Mouse (Mus musculus) small intestine, adult 2 months (tissue): ENCODE data around the gene Tada1. TPM values are rescaled to one million over a fixed set of nuclear protein-coding genes. Genes with fewer than 3 reads are reported as not detected.
A peak's percentile ranks its signal among the peaks of the same experiment; 100 is the strongest.

ENCODE experiments used
- H3K27ac ChIP-seq: fragments of 200-500 bp; 2 replicates; pipeline ENCODE4 v1.5.1; 2012; ENCODE audit warnings: low read depth, low read length, control low read depth, inconsistent platforms; ENCODE audit not compliant: insufficient read depth
- H3K27me3 ChIP-seq: fragments of 200-500 bp; 2 replicates; pipeline ENCODE4 v1.6.1; 2012; ENCODE audit warnings: mild to moderate bottlenecking, moderate library complexity, low read length, inconsistent platforms; ENCODE audit not compliant: control insufficient read depth, insufficient read depth
- H3K36me3 ChIP-seq: fragments of 200-500 bp; 2 replicates; pipeline ENCODE4 v1.6.1; 2012; ENCODE audit warnings: mild to moderate bottlenecking, low read length, control low read depth, inconsistent platforms; ENCODE audit not compliant: control insufficient read depth, insufficient read depth
- H3K4me1 ChIP-seq: fragments of 200-500 bp; 2 replicates; pipeline ENCODE4 v1.6.1; 2012; ENCODE audit warnings: low read length, inconsistent platforms, mixed read lengths; ENCODE audit not compliant: control insufficient read depth, insufficient read depth, insufficient read length
- H3K4me3 ChIP-seq: fragments of 200-500 bp; 2 replicates; pipeline ENCODE4 v1.5.1; 2012; ENCODE audit warnings: low read depth, mild to moderate bottlenecking, control low read depth, inconsistent platforms, low read length, moderate library complexity
- CTCF ChIP-seq: fragments of 200-500 bp; IDR thresholded peaks from 2 replicates; pipeline ENCODE4 v1.5.1; 2012; ENCODE audit warnings: low read depth, mild to moderate bottlenecking, control low read depth, inconsistent platforms, low read length, moderate library complexity, mixed read lengths; ENCODE audit not compliant: insufficient replicate concordance, insufficient read length; ENCODE audit errors: extremely low read depth
- POLR2A ChIP-seq: fragments of 200-500 bp; IDR thresholded peaks from 2 replicates; pipeline ENCODE4 v1.6.1; 2012; ENCODE audit warnings: low read depth, mild to moderate bottlenecking, control low read depth, inconsistent platforms, low read length, moderate library complexity
- WGBS: fragments of 180-500 bp; shearing (Covaris S2); methylation state at CpG from one replicate; pipeline ENCODE4 v1.1.7; 2018; 5-methylcytosine and 5-hydroxymethylcytosine counted together
- polyA plus RNA-seq: library from polyadenylated mRNA; depleted of rRNA; stranded (reverse); fragments of >200 nt; gene quantifications from 2 replicates; pipeline ENCODE4 v1.2.3, GENCODE M21; 2012

Gene Tada1
- polyA plus RNA-seq, 1 experiment: 7.4 TPM

DNA sequence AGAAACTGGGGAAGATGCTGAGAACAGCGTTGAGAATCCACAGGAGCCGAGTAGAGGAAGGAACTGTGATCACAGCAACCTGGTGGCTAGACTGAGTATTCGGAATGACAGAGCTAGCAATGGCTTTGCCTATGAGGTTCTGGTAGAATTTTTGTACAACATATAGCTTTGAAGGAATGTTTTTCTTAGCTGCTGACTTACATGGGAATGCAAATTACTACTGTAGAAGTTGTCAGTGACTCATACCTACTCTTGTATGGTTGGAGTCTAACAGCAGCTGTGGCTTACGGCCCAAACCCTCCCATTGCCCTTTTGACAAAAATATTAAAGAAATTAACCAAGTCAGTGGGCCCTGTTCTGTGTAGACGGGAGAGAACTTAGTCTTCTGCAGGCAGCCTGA is 16.8 kb downstream of the Tada1 start:
- 89% methylated on average over 5 of the region's 5 CpGs for WGBS
- H3K4me3 ChIP-seq: no peak overlapping the region
- no peak overlapping the region for H3K27ac ChIP-seq
- H3K27me3 ChIP-seq: no peaks in the 10 kb centered on the region
- H3K4me1 ChIP-seq: no peaks in the 10 kb centered on the region
- no peak for TF ChIP-seq POLR2A
- no peak for TF ChIP-seq CTCF
- H3K36me3 ChIP-seq: peaks cover 38% of the 10 kb centered on the region

- Histone ChIP-seq H3K4me1 (no peaks in the 10 kb centered on the region), H3K36me3 (peaks cover 32% of the 10 kb centered on the region), H3K27me3 (no peaks in the 10 kb centered on the region), H3K4me3 (no peak overlapping the region), H3K27ac (no peak overlapping the region)
- WGBS: 90% methylated on average over 6 of the region's 6 CpGs
- TF ChIP-seq POLR2A (no peak), CTCF (no peak)
These were observed 17.5 kb downstream of the Tada1 start for GRCm38 (mm10) chr1:166396381-166396780.

DNA sequence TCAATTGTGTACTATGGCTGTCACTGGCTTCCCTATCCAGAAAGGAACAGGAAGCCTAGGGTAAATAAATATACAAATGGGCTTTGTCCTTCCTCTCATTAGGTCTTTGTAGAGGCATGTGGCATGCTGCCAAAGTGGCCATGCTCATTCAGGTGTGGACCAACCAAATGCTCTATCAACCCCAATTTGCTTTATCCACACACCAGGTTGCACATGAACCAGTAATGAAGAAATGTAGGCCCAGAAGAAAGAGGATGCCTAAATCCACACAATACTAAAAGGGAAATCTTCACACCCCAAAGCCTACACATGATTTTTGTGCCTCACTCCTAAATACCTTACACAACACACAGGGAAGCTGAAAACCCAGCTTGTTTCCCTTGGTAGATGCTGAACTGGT is 22.6 kb downstream of the Tada1 start:
- peaks cover 8% of the 10 kb centered on the region; the same call in 1 of the 2 replicates for H3K36me3 ChIP-seq
- H3K27ac ChIP-seq: no peak overlapping the region
- no peak overlapping the region for H3K4me3 ChIP-seq
- H3K4me1 ChIP-seq: no peaks in the 10 kb centered on the region
- no peaks in the 10 kb centered on the region for H3K27me3 ChIP-seq
- TF ChIP-seq CTCF: no peak
- no peak for TF ChIP-seq POLR2A

GRCm38 (mm10) chr1:166402003-166402402 is 23.1 kb downstream of the Tada1 start:
- TF ChIP-seq POLR2A (no peak), CTCF (no peak)
- no peaks in the 10 kb centered on the region for H3K4me1 ChIP-seq
- no peak overlapping the region for H3K4me3 ChIP-seq
- H3K27ac ChIP-seq: no peak overlapping the region
- WGBS: 88% methylated on average over 4 of the region's 4 CpGs
- peaks cover 6% of the 10 kb centered on the region; the same call in 1 of the 2 replicates for H3K36me3 ChIP-seq
- H3K27me3 ChIP-seq: no peaks in the 10 kb centered on the region

GRCm38 (mm10) chr1:166403846-166404245 is 24.9 kb downstream of the Tada1 start:
- 89% methylated on average over 3 of the region's 3 CpGs for WGBS
- Histone ChIP-seq H3K36me3 (peaks cover 3% of the 10 kb centered on the region; the same call in 1 of the 2 replicates), H3K27ac (no peak overlapping the region), H3K4me1 (no peaks in the 10 kb centered on the region), H3K4me3 (no peak overlapping the region), H3K27me3 (no peaks in the 10 kb centered on the region)
- TF ChIP-seq POLR2A: no peak
- TF ChIP-seq CTCF: no peak

GRCm38 (mm10) chr1:166409177-166409700 is 30.3 kb downstream of the Tada1 start:
- 1% methylated on average over 15 of the region's 45 CpGs for WGBS
- H3K36me3 ChIP-seq: no peaks in the 10 kb centered on the region
- no peaks in the 10 kb centered on the region for H3K4me1 ChIP-seq
- TF ChIP-seq POLR2A: no peak
- no peak for TF ChIP-seq CTCF
- no peak overlapping the region for H3K27ac ChIP-seq
- H3K27me3 ChIP-seq: no peaks in the 10 kb centered on the region
- peak overlapping the region; percentile 76 for H3K4me3 ChIP-seq

GRCm38 (mm10) chr1:166409701-166410220 is 30.9 kb downstream of the Tada1 start, which contains the start of gene Pogk:
TSS of gene Pogk (minus strand) at chr1:166409863.
- Histone ChIP-seq H3K36me3 (no peaks in the 10 kb centered on the region), H3K27ac (no peak within 1 kb of the TSS), H3K27me3 (no peaks in the 10 kb centered on the region), H3K4me3 (peak within 1 kb of the TSS; percentile 76), H3K4me1 (no peaks in the 10 kb centered on the region)
- WGBS: 2% methylated on average over 37 of the region's 49 CpGs
- TF ChIP-seq CTCF (no peak), POLR2A (no peak; the same call in 1 of the 2 replicates)
